8 mouse cellular contexts compared by ENCODE assay signal in genomic region chr9:34279906-34280305, GRCm38 (mm10).
DNase-seq lines count a peak whose midpoint lies in the region; ATAC-seq and TF ChIP-seq lines count a peak whose summit lies in the region.

No protein-coding gene starts in this region.

- no peaks in the 10 kb centered on the region for H3K27me3 ChIP-seq in stomach, embryonic 14.5 days (ENCODE audit: control insufficient read depth, insufficient read depth, low read length)
- H3K27me3 ChIP-seq in thymus, adult 2 months (ENCODE audit: control insufficient read depth, insufficient read depth, low read length), result no peaks in the 10 kb centered on the region

- TF ChIP-seq POLR2A in thymus, adult 2 months (IDR thresholded peaks at IDR 0.05; ENCODE audit: control insufficient read depth, extremely low read depth, insufficient read depth, low read length, poor library complexity), result no peak

- no peaks in the 10 kb centered on the region for H3K9me3 ChIP-seq in stomach, embryonic 14.5 days (ENCODE audit: control insufficient read depth, low read depth, low read length)

- no peak overlapping the region for H3K27ac ChIP-seq in stomach, embryonic 14.5 days (ENCODE audit: low read length)
- H3K27ac ChIP-seq in thymus, adult 2 months (ENCODE audit: control insufficient read depth, insufficient read depth, low read length), result no peak overlapping the region

- no peak overlapping the region for H3K9ac ChIP-seq in stomach, embryonic 14.5 days (replicated peaks; ENCODE audit: low read depth, low read length)

- WGBS in stomach, embryonic 14.5 days, result 37% methylated on average over 2 of the region's 2 CpGs
- 78% methylated on average over 2 of the region's 2 CpGs for WGBS in thymus, adult 2 months

- DNase-seq in adrenal gland, adult (ENCODE audit: inconsistent age in 2 of 2, low spot score in 1 of 2), result peak; percentile 2 to 22
- DNase-seq in adrenal gland, adult 18-20 months (ENCODE audit: low spot score in 2 of 2), result no peak
- DNase-seq in right cerebral cortex, adult 18-20 months, result peak; percentile 12
- DNase-seq in right cerebral cortex, postnatal 10 days (ENCODE audit: low spot score in 2 of 2), result no peak
- DNase-seq in kidney, postnatal 14 days, result peak; percentile 28
- no peak for DNase-seq in thymus, postnatal 10 days (ENCODE audit: low spot score in 2 of 2)
- no peak for DNase-seq in thymus, adult 2 months

- H3K4me3 ChIP-seq in stomach, embryonic 14.5 days (ENCODE audit: low read depth, low read length), result no peak overlapping the region
- no peak overlapping the region for H3K4me3 ChIP-seq in thymus, adult 2 months (ENCODE audit: control insufficient read depth, insufficient read depth, low read length)

- 0 out of 2 replicates have a peak, but pooled peaks have one; percentile 37 for ATAC-seq in stomach, embryonic 14.5 days (ENCODE audit: insufficient number of reproducible peaks, insufficient read depth, low FRiP score, low read depth)

- H3K4me1 ChIP-seq in stomach, embryonic 14.5 days (ENCODE audit: control insufficient read depth, insufficient read depth, low read length), result no peaks in the 10 kb centered on the region
- H3K4me1 ChIP-seq in thymus, adult 2 months (replicated peaks; ENCODE audit: control insufficient read depth, insufficient read depth, low read length), result no peaks in the 10 kb centered on the region

- H3K4me2 ChIP-seq in stomach, embryonic 14.5 days (replicated peaks; ENCODE audit: low read depth, low read length), result no peak overlapping the region

- H3K36me3 ChIP-seq in stomach, embryonic 14.5 days (ENCODE audit: control insufficient read depth, insufficient read depth, low read length), result no peaks in the 10 kb centered on the region
- H3K36me3 ChIP-seq in thymus, adult 2 months (ENCODE audit: control insufficient read depth, insufficient read depth, low read length), result no peaks in the 10 kb centered on the region

- no peak for TF ChIP-seq CTCF in thymus, adult 2 months (IDR thresholded peaks at IDR 0.05; ENCODE audit: borderline replicate concordance, control insufficient read depth, extremely low read depth, insufficient read depth, low read length, poor library complexity)

Comparison
In these comparisons a context has a peak if more than half of its experiments do, and no peak if none do; other contexts are left out.
1. DNase-seq: peak in adrenal gland, adult (2 of 2), right cerebral cortex, adult 18-20 months (single experiment) and kidney, postnatal 14 days (single experiment); none in adrenal gland, adult 18-20 months (0 of 2), right cerebral cortex, postnatal 10 days (0 of 2), thymus, postnatal 10 days (0 of 2) and thymus, adult 2 months (single experiment).